Mouse (Mus musculus): Measurements from ENCODE around the gene Atp1a4.

- TF ChIP-seq CTCF (IDR thresholded peaks at IDR 0.05; ENCODE audit: borderline replicate concordance, insufficient read depth, low read length) (no peak), POLR2A (IDR thresholded peaks at IDR 0.05; ENCODE audit: low read depth, low read length) (no peak)
These were observed 60.4 kb downstream of the Atp1a4 start for GRCm38 (mm10) chr1:172197851-172198250.
